Mouse (Mus musculus) fat pad, adult 2 months (tissue): ENCODE results near the gene Plxnb3.
A peak's percentile ranks its signal among the peaks of the same experiment; 100 is the strongest.
"Not testable (repeated sequence)": the region's sequence is repeated elsewhere in the genome, so short reads cannot be mapped to it uniquely, and the experiment has no call there.

Experiments
- DNase-seq: peaks from one replicate; pipeline ENCODE4 v3.0.0-alpha.2; 2011; ENCODE audit warnings: low read depth, low spot score; ENCODE audit errors: extremely low read depth

Gene Plxnb3

DNA sequence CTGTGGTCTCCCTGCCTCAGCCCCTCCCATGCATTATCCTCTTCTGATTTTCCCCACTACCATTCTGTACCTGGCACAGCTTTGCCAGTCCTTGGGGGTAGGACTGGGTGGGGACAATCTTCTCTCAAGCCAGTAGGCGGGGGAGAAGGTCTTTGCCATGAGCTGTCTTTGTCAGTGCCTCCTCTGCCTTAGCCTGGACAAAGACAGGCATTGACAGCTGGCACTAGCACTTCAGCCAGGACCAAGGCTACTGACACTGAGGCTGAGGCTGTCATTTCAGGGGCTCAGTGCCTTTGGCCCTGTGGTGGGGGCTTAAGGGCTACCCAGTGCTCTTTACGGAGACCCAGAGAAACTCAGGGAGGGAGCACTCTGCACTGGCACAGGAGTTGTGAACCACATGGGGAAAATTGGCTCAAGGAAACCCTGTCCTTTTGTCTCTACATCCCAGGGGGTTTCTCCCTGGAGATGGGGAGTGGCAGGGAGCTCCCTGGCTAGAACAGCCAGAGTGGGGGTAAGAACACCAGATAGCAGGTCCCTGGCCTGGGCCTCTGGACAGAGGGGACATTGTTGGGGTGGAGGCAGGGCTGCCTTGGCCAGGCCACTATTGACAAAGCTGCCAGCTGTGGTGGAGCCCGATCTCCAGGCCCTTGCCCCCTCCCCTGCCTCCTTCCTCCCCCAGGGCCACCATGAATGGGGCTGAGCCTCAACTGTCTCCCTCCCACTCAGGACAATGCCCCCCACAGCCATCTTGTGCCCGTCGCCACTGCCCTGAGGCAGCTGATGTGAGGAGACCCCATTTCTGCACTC is at the start of gene Plxnb3:
Gene Plxnb3, plus strand, starts transcription at position 757 of the 807 bp plus-strand sequence.
- DNase-seq = no peak

DNA sequence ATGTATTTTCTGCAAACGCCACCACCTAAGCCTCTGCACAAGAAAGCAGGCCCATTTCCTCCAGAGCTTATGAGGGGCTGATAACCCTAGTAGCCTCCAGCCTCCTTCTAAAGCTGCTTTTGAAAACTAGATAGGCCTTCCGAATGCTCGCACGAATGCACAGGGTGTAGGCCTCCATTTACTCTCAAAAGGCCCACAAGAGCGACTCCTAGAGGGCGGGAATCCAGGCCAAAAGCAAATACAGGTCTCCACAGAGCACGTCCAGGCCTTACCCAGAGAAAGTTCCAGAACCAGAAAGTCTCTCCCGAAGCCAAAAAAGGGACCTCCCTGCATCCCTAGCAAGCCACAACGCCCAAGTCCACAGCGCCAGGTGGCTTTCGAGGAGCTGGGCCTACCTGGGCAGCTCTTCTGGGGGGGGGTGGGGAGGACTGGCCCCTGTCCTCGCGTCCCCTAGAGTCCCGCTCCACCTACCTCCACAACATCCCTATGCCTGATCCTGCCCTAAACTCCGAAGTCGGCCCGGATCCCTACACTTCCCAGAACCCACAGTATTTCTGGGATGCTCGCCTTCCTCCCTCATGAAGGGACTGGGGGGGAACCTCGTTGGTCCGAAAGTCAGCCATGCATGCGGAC is 41.3 kb upstream of the Plxnb3 start:
- no peak for DNase-seq

DNA sequence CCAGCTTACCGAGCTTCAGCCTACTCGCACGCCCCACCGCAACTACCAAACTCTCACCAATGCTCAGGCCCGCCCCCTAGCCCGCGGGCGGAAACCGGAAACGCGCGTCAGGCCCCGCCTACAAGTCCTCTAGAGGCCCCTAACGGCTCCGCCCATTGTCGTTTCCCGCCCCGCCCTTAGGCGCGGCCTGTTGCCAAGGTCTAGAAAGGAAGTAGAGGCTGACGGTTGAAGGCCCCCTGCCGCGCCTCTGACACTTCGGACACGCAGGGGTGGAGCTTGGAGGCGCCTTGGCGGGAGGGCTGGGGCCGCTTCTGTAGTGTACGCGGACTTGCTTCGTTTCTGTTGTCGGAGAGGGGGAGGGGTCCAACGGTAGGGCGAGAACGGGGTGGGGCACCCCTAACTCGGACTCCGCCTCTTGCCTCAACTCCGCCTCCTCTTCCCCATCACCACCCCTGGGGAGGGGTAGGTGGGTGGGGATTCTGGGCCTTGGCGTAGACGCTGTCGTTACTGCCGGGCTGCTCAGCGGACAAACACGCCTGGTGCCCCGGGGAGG is 40.7 kb upstream of the Plxnb3 start, which contains the start of the genes Bcap31 and Abcd1:
Gene Bcap31, minus strand, starts transcription at position 67 of the 553 bp plus-strand sequence.
Gene Abcd1, plus strand, starts transcription at position 489 of the 553 bp plus-strand sequence.
- no peak for DNase-seq

DNA sequence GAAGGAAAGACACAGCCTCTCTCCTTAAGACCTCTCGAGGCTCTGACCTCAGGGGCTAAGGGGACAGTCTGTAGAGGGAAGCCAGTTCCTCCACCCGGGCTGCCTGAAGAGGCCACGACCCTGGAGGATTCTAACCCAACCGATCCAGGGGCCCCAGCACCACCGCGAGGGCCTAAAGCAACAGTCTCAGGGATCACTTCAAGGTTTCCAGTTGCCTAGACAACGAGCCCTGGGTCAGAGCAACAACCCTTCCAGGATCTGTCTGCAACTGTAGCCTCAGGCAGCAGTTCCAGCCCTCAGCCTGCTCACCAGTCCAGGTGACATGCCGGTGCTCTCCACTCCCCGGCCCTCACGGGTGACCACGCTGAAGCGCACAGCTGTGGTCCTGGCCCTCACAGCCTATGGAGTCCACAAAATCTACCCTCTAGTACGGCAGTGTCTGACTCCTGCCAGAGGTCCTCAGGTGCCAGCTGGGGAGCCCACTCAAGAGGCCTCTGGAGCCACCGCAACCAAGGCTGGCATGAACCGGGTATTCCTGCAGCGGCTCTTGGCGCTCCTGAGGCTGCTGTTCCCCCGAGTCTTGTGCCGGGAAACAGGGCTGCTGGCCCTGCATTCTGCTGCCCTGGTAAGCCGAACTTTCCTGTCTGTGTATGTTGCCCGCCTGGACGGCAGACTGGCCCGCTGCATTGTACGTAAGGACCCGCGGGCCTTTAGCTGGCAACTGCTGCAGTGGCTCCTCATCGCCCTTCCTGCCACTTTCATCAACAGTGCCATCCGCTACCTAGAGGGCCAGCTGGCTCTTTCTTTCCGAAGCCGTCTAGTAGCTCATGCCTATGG is 40.0 kb upstream of the Plxnb3 start:
- DNase-seq = no peak

GRCm38 (mm10) chrX:73717667-73718066 is 39.2 kb upstream of the Plxnb3 start:
- no peak for DNase-seq

DNA sequence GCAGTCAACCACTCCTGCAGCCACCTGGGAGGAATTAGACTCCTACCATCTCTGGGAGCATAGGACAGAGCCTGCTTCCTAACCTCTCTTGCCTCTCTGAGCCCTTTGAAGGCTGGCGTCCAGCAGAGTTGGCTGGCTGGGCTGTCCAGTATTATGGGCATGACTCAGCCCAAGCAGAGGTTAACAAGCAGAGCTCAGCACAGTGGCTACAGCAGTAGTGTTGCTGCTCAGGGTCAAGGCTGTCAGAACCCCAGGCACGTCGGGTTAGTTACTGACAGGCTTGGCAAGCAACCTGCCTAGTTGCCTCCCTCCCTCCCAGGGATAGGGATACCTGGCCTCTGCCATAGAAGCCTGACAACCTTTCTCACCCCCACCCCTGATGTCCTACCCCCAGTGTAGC is 38.6 kb upstream of the Plxnb3 start:
- DNase-seq = no peak

DNA sequence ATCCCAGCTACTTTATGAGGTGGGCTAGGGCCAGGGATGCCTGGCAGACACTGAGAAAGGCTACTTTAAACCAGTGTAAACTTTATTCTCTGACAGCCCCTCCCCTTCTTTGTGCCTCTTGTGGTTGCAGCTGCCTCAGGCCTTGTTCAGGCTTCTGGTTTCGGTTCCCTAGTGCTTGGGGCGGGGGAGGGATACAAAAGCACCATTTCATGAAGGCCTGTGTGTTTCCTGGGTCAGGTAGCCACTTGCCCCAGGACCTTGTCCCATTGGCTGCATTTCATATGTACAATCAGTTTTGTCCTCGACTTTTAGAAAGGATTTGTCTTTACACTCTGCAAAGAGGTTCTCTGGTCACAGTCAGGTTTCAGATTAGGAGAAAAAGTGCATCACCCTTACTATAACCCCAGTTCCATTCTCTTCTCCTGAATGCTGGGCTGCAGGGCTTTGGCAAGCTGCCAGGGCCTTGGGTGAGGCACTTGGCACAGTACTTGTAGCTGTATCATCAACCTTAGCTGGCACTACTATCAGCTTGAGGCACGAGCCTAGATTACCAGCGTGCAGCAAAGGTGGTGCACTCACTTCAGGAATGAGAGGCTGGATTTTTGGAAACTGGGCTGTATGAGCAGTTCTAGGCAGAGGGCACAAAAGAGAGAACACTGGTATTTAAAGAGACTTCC is 38.1 kb upstream of the Plxnb3 start:
- no peak for DNase-seq

DNA sequence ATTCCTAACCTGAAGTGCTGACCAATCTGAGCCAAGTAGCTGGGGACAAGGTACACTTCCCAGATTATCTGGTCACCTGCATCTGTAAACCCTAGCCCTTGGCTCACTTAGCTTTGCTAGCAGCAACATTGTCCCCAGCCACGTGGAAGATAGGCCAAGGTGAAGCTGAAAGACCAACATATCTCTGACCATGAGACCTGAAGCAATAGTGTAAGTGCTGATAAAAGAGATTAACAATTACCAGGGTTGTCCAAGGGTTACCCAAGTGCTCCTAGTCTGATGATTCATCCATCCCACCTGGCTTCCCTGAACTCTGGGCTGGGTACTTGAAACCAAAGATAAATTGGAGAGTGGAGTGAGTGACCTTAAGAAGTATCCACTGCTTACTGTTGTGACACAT is 26.0 kb upstream of the Plxnb3 start:
- no peak for DNase-seq

DNA sequence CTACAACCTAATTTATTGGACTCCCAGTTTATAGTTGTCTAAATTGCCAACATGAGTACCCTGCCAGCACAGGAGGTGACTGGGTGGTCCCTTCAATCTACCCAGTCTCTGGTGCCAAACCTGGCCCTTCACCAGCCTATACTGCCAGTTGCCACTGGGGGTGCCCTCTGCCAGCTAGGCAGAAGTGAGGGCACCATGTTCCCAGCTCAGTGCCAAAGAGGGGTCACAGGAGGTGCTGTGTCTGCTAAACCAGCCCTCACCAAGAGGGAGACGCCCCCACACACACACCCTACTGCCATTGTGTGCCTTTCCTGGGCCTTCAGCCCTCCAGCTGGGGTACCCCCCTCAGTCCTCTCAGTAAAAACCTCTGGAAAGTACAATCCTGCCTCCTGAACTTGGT is 18.7 kb upstream of the Plxnb3 start:
- DNase-seq = no peak

DNA sequence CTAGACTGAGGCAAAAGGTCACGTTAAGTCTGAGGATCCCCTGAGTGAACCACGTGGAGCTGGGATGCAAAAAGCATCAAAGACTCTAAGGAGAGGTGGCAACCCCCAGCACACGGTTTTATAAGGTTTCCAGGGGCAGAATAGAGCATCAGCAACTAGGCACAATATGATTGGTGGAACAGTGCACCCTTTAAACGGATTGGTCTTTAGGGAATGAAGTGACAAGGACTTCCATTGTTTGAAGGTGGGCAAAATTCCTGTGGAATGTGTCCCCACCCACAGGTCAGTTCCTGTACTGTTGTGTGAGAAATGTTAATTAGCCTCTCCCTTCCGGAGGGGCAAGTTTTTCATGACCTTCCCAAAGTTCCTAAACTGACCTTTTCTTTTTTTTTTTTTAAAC is 17.7 kb upstream of the Plxnb3 start:
- no peak for DNase-seq

DNA sequence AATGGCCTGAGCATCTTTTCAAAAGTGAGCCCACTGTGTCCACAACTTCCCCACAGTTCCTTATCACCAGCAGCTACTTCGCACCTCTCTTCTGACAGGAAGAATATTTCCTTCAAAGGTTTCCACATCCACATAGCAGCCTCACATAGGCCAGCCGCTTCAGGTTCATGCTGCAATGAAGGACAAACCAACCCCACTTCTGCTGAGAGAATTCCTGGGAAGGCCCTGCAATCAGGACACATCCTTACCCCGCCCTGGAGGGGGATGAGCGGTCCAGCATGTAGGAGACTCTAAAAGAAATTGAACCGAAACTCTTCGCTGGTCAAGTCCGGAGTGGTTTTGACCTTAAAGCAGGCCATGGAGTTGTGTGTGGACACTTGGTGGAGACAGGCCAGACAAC is 17.0 kb upstream of the Plxnb3 start:
- not testable (repeated sequence) for DNase-seq

- no peak for DNase-seq
Measured at GRCm38 (mm10) chrX:73744774-73745481, 12.0 kb upstream of the Plxnb3 start.

DNA sequence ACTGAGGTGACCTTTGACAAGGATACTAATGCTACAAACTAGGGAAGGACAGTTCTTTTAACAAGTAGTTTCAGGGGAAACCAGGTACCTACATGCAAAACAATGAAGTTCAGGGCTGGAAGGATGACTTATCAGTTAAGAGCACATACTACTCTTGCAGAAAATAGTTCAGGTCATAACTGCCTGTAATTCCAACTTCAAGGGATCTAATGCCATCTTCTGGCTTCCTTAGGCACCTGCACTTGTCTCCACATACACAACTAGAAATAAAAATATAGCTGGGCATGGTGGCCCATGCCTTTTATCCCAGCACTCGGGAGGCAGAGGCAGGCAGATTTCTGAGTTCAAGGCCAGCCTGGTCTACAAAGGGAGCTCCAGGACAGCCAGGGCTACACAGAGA is 7.9 kb upstream of the Plxnb3 start:
- DNase-seq = no peak

DNA sequence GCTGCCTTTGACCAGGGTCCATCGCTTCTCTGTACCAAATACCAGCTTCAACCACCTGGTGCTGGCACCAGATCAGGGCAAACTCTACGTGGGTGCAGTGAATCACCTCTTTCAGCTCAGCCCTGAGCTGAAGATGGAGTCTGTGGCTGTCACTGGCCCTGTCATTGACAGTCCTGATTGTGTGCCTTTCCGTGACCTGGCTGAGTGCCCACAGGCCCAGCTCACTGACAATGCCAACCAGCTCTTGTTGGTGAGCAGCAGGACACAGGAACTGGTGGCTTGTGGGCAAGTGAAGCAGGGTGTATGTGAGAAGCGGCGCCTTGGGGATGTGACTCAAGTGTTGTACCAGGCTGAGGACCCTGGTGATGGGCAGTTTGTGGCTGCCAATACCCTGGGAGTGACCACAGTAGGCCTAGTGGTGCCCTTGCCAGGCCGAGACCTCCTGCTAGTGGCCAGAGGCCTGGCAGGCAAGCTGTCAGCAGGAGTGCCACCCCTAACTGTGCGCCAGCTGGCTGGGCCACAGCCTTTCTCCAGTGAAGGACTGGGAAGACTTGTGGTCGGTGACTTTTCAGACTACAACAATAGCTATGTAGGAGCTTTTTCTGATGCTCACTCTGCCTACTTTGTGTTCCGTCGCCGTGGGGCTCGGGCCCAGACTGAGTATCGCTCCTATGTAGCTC is 1.9 kb downstream of the Plxnb3 start:
- DNase-seq = no peak

- peak; percentile 18 for DNase-seq
Measured at GRCm38 (mm10) chrX:73765311-73765710, 8.4 kb downstream of the Plxnb3 start.

DNA sequence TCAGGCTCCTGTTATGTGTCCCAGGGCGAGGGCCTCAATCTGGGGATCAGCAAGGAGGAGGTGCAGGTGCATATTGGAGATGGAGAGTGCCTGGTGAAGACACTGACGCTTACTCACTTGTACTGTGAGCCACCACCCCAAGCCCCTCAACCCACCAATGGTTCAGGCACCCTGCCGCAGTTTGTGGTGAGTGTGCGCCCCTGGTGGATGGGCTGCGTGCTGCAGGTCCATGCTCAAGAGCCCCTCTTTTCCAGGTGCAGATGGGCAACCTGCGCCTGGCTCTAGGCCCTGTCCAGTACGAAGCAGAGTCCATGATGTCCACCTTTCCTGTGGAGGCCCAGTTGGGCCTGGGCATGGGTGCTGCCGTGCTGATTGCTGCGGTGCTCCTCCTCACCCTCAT is 10.4 kb downstream of the Plxnb3 start:
- no peak for DNase-seq

DNA sequence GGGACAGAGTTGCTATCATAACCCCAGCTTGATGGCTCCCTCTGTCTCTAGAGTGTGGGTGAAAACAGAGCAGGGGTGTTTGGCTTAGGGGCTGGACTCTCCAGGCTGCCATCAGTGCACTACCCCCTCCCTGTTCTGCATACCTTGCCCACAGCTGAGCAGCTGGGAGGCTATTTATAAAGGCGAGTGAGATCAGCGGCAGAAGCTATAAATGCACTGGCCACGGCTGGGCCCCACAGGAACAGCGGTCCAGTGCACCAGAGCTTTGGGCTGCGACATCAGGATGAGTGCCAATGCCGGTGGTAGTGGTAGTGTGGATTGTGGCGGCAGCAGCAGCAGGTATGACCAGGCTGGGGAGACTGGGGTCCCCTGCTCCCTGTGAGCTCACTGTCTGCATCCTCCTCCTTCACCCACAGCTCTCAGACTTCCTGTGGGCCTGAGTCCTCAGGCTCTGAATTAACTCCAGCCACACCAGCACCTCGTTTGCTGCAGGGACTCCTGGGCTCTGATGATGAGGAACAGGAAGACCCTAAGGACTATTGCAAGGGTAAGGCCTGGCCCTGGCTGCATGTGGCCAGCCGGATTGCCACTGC is 17.4 kb downstream of the Plxnb3 start, which contains the start of gene Srpk3:
Gene Srpk3, plus strand, starts transcription at position 238 of the 593 bp plus-strand sequence.
- DNase-seq = no peak

- no peak for DNase-seq
Measured at GRCm38 (mm10) chrX:73774802-73775483, 18.1 kb downstream of the Plxnb3 start.
